ENCODE assay signal across 8 mouse cellular contexts in genomic region chr7:140082242-140082678, GRCm38 (mm10). TPM values are rescaled to one million over a fixed set of nuclear protein-coding genes. Genes with fewer than 3 reads are reported as not detected.
DNase-seq lines count a peak whose midpoint lies in the region; ATAC-seq and TF ChIP-seq lines count a peak whose summit lies in the region.

Gene Caly (minus strand): TSS chr7:140082548.

- 0 out of 2 replicates have a peak, but pooled peaks have one; percentile 13 for TF ChIP-seq CTCF in kidney, adult 2 months (conservative IDR thresholded peaks at IDR 0.05; ENCODE audit: insufficient read depth, insufficient read length, low read depth, low read length)
- peak; percentile 43 for TF ChIP-seq CTCF in liver, postnatal 0 days (IDR thresholded peaks at IDR 0.05; ENCODE audit: low read depth)

- no peaks in the 10 kb centered on the region for H3K36me3 ChIP-seq in kidney, adult 2 months (ENCODE audit: control insufficient read depth, insufficient read depth, low read length)
- H3K36me3 ChIP-seq in forebrain, embryonic 15.5 days = no peaks in the 10 kb centered on the region
- no peaks in the 10 kb centered on the region for H3K36me3 ChIP-seq in liver, postnatal 0 days (replicated peaks; ENCODE audit: insufficient read depth, low read length)

- TF ChIP-seq EP300 in liver, postnatal 0 days (IDR thresholded peaks at IDR 0.05; ENCODE audit: low read depth) = no peak

- no peaks in the 10 kb centered on the region for H3K9me3 ChIP-seq in forebrain, embryonic 15.5 days
- H3K9me3 ChIP-seq in liver, postnatal 0 days (ENCODE audit: low read length) = no peaks in the 10 kb centered on the region

- DNase-seq in kidney, adult 2 months = no peak
- DNase-seq in kidney, adult 9 months = no peak
- DNase-seq in cerebellum, adult 18-20 months = peak; percentile 81 to 86
- peak; percentile 89 to 93 for DNase-seq in layer of hippocampus, adult 8-10 months (ENCODE audit: low spot score in 2 of 2)
- peak; percentile 45 for DNase-seq in liver, postnatal 0 days
- peak; percentile 92 for DNase-seq in right cerebral cortex, postnatal 25 days

- no peak within 1 kb of the TSS for H3K4me3 ChIP-seq in kidney, adult 2 months (ENCODE audit: insufficient read depth, low read depth, low read length)
- H3K4me3 ChIP-seq in forebrain, embryonic 15.5 days = peak within 1 kb of the TSS; percentile 44
- no peak within 1 kb of the TSS for H3K4me3 ChIP-seq in liver, postnatal 0 days (ENCODE audit: low read depth, low read length)

- H3K9ac ChIP-seq in forebrain, embryonic 15.5 days (replicated peaks) = peak within 1 kb of the TSS; percentile 66
- no peak within 1 kb of the TSS for H3K9ac ChIP-seq in liver, postnatal 0 days (replicated peaks)

- no peak within 1 kb of the TSS for H3K27ac ChIP-seq in kidney, adult 2 months (ENCODE audit: insufficient read depth, low read depth, low read length)
- peak within 1 kb of the TSS; percentile 88 for H3K27ac ChIP-seq in forebrain, embryonic 15.5 days (replicated peaks)
- no peak within 1 kb of the TSS for H3K27ac ChIP-seq in liver, postnatal 0 days (ENCODE audit: low read depth)

- no peaks in the 10 kb centered on the region for H3K27me3 ChIP-seq in kidney, adult 2 months (replicated peaks; ENCODE audit: control insufficient read depth, insufficient read depth, low read length)
- no peaks in the 10 kb centered on the region for H3K27me3 ChIP-seq in forebrain, embryonic 15.5 days
- peaks cover 35% of the 10 kb centered on the region for H3K27me3 ChIP-seq in liver, postnatal 0 days (ENCODE audit: insufficient read depth, low read length)

- WGBS in kidney, adult 2 months = 5% methylated on average over 18 of the region's 18 CpGs
- 3% methylated on average over 18 of the region's 18 CpGs for whole genome bisulfite sequencing in forebrain, embryonic 15.5 days
- WGBS in liver, postnatal 0 days (ENCODE audit: insufficient replicate concordance) = 9% methylated on average over 18 of the region's 18 CpGs

- peak; percentile 86 for ATAC-seq in forebrain, embryonic 15.5 days (replicated peaks)
- no peak for ATAC-seq in liver, postnatal 0 days
- no peak for ATAC-seq in erythroid progenitor cell, adult 5-6 weeks (replicated peaks; ENCODE audit: low FRiP score, poor library complexity, severe bottlenecking)

- no peaks in the 10 kb centered on the region for H3K4me1 ChIP-seq in kidney, adult 2 months (ENCODE audit: control insufficient read depth, insufficient read depth, low read length)
- peaks cover 35% of the 10 kb centered on the region for H3K4me1 ChIP-seq in forebrain, embryonic 15.5 days
- H3K4me1 ChIP-seq in liver, postnatal 0 days (ENCODE audit: insufficient read depth) = no peaks in the 10 kb centered on the region

- peak within 1 kb of the TSS; percentile 60 for H3K4me2 ChIP-seq in forebrain, embryonic 15.5 days (replicated peaks)
- no peak within 1 kb of the TSS for H3K4me2 ChIP-seq in liver, postnatal 0 days (ENCODE audit: low read depth, low read length)

- TF ChIP-seq POLR2A in kidney, adult 2 months (IDR thresholded peaks at IDR 0.05; ENCODE audit: low read depth, low read length) = no peak

RNA-seq across cellular contexts. Expression of gene Caly, which starts in this region (rescaled TPM):
- 0.16 and 0.52 TPM in 2 replicates for polyA plus RNA-seq in kidney, adult 2 months (2012; rRNA removed)
- 108 and 117 TPM in 2 replicates for polyA plus RNA-seq in forebrain, embryonic 15.5 days (2015; fragmentation: Nextera tagmentation; extraction: Ambion mirVana)
- total RNA-seq in layer of hippocampus, adult 8-10 months (2022) = 100 to 1,000 TPM; 217 to 237 (median 229) TPM
- 0.29 and 0.47 TPM in 2 replicates for polyA plus RNA-seq in liver, postnatal 0 days (2015; fragmentation: Nextera tagmentation; extraction: Ambion mirVana)
- total RNA-seq in erythroid progenitor cell, adult 5-6 weeks (2015; ENCODE audit: low replicate concordance) = not detected in 2 replicates
- total RNA-seq in erythroid progenitor cell, adult 5-6 weeks (2017; ENCODE audit: low replicate concordance) = not detected in 2 replicates

Comparison
In these comparisons a context has a peak if more than half of its experiments do, and no peak if none do; other contexts are left out.
1. RNA of gene Caly (total RNA-seq): 217 to 237 TPM in layer of hippocampus, adult 8-10 months; not detected in erythroid progenitor cell, adult 5-6 weeks; every median in the first group is over 100 times any median in the second.
2. RNA of gene Caly (polyA plus RNA-seq): 108 to 117 TPM in forebrain, embryonic 15.5 days; 0.16 to 0.52 TPM in kidney, adult 2 months and 0.29 to 0.47 TPM in liver, postnatal 0 days; every median in the first group is over 10 times any median in the second.
3. Peak in DNase-seq in liver, postnatal 0 days; RNA of the gene not detected or under 1 TPM.
4. DNase-seq: peak in cerebellum, adult 18-20 months (2 of 2), layer of hippocampus, adult 8-10 months (2 of 2) and right cerebral cortex, postnatal 25 days (single experiment); none in kidney, adult 2 months (single experiment) and kidney, adult 9 months (single experiment).